ENCODE assay signal across 29 mouse cellular contexts in genomic region chr8:78577569-78577968, GRCm38 (mm10).
DNase-seq lines count a peak whose midpoint lies in the region; ATAC-seq lines count a peak whose summit lies in the region.
"Had no signal": no experiment of that assay in that cellular context is flagged by ENCODE, and none has a peak within 500 bp of the region (broad histone marks: within the 10 kb centered on the region; RNA-seq: fewer than 3 reads in every experiment).

No protein-coding gene starts in this region.

- no peaks in the 10 kb centered on the region for H3K9me3 ChIP-seq in hindbrain, embryonic 10.5 days
- H3K9me3 ChIP-seq in hindbrain, embryonic 16.5 days (ENCODE audit: control insufficient read depth, low read length), result no peaks in the 10 kb centered on the region
- H3K9me3 ChIP-seq in midbrain, embryonic 12.5 days, result no peaks in the 10 kb centered on the region
- H3K9me3 ChIP-seq in midbrain, embryonic 10.5 days (replicated peaks), result no peaks in the 10 kb centered on the region
- H3K9me3 ChIP-seq: embryonic facial prominence, embryonic 12.5 days; limb, embryonic 10.5 days; limb, embryonic 15.5 days; liver, embryonic 13.5 days; megakaryocyte, embryonic 14.5 days had no signal

- no peak overlapping the region for H3K4me3 ChIP-seq in hindbrain, embryonic 10.5 days
- no peak overlapping the region for H3K4me3 ChIP-seq in hindbrain, embryonic 16.5 days (ENCODE audit: low read length)
- H3K4me3 ChIP-seq in midbrain, embryonic 12.5 days, result no peak overlapping the region
- H3K4me3 ChIP-seq in midbrain, embryonic 10.5 days, result no peak overlapping the region
- H3K4me3 ChIP-seq: embryonic facial prominence, embryonic 12.5 days; limb, embryonic 10.5 days; limb, embryonic 15.5 days; liver, embryonic 13.5 days; megakaryocyte, embryonic 14.5 days had no signal

- peak; percentile 11 to 14 for DNase-seq in cerebellum, postnatal 10 days
- no peak for DNase-seq in cerebellum, adult 9-10 months
- no peak for DNase-seq in hindbrain, embryonic 10.5 days (ENCODE audit: low spot score)
- no peak for DNase-seq in midbrain, embryonic 10.5 days (ENCODE audit: low spot score)
- DNase-seq in MN1 (ENCODE audit: low spot score), result peak; percentile 44
- DNase-seq in urinary bladder, postnatal 10 days (ENCODE audit: low spot score), result no peak
- DNase-seq: adrenal gland, adult 8-10 months; cerebellum, adult 8-10 months; embryo, embryonic 11 days; gastrocnemius, postnatal 25 days; heart, adult 18-20 months; heart, postnatal 4 days; kidney, adult 18-20 months; kidney, postnatal 10 days; layer of hippocampus, adult 9-11 months; liver, embryonic 13.5 days; lung, adult 18-20 months; lung, postnatal 4 days; right cerebral cortex, postnatal 14 days had no signal

- H3K4me1 ChIP-seq in hindbrain, embryonic 10.5 days (replicated peaks), result peaks cover 62% of the 10 kb centered on the region
- peaks cover 4% of the 10 kb centered on the region for H3K4me1 ChIP-seq in hindbrain, embryonic 16.5 days (ENCODE audit: control insufficient read depth, insufficient read depth, low read depth, low read length)
- H3K4me1 ChIP-seq in midbrain, embryonic 12.5 days, result peaks cover 21% of the 10 kb centered on the region
- peaks cover 45% of the 10 kb centered on the region for H3K4me1 ChIP-seq in midbrain, embryonic 10.5 days
- H3K4me1 ChIP-seq: limb, embryonic 15.5 days; liver, embryonic 13.5 days had no signal

- 40% methylated on average over 10 of the region's 10 CpGs for WGBS in hindbrain, embryonic 10.5 days
- WGBS in hindbrain, embryonic 16.5 days, result 27% methylated on average over 10 of the region's 10 CpGs
- 43% methylated on average over 10 of the region's 10 CpGs for WGBS in midbrain, embryonic 12.5 days
- 41% methylated on average over 10 of the region's 10 CpGs for WGBS in midbrain, embryonic 10.5 days

- H3K4me2 ChIP-seq in hindbrain, embryonic 16.5 days (ENCODE audit: low read length), result no peak overlapping the region
- no peak overlapping the region for H3K4me2 ChIP-seq in midbrain, embryonic 12.5 days (replicated peaks)
- H3K4me2 ChIP-seq: embryonic facial prominence, embryonic 12.5 days; heart, embryonic 11.5 days; limb, embryonic 15.5 days; liver, embryonic 13.5 days had no signal

- H3K36me3 ChIP-seq in hindbrain, embryonic 10.5 days, result no peaks in the 10 kb centered on the region
- no peaks in the 10 kb centered on the region for H3K36me3 ChIP-seq in hindbrain, embryonic 16.5 days (ENCODE audit: control insufficient read depth, insufficient read depth, low read length)
- no peaks in the 10 kb centered on the region for H3K36me3 ChIP-seq in midbrain, embryonic 12.5 days
- no peaks in the 10 kb centered on the region for H3K36me3 ChIP-seq in midbrain, embryonic 10.5 days
- H3K36me3 ChIP-seq: embryonic facial prominence, embryonic 12.5 days; limb, embryonic 10.5 days; limb, embryonic 15.5 days; liver, embryonic 13.5 days had no signal

- H3K27me3 ChIP-seq in hindbrain, embryonic 10.5 days (ENCODE audit: insufficient read depth, poor library complexity, severe bottlenecking), result no peaks in the 10 kb centered on the region
- H3K27me3 ChIP-seq in hindbrain, embryonic 16.5 days (replicated peaks; ENCODE audit: control insufficient read depth, insufficient read depth, low read length), result no peaks in the 10 kb centered on the region
- H3K27me3 ChIP-seq in midbrain, embryonic 12.5 days, result no peaks in the 10 kb centered on the region
- no peaks in the 10 kb centered on the region for H3K27me3 ChIP-seq in midbrain, embryonic 10.5 days (ENCODE audit: low read depth, poor library complexity, severe bottlenecking)
- H3K27me3 ChIP-seq: CH12.LX; embryonic facial prominence, embryonic 12.5 days; limb, embryonic 15.5 days; liver, embryonic 13.5 days; megakaryocyte, embryonic 14.5 days had no signal

- 0 out of 2 replicates have a peak overlapping the region, but pooled peaks have one; percentile 53 for H3K27ac ChIP-seq in hindbrain, embryonic 10.5 days
- H3K27ac ChIP-seq in hindbrain, embryonic 16.5 days (ENCODE audit: low read depth, low read length), result no peak overlapping the region
- peak overlapping the region; percentile 15; the same call in 1 of the 2 replicates for H3K27ac ChIP-seq in midbrain, embryonic 12.5 days (replicated peaks)
- no peak overlapping the region for H3K27ac ChIP-seq in midbrain, embryonic 10.5 days (replicated peaks)
- H3K27ac ChIP-seq: embryonic facial prominence, embryonic 12.5 days; limb, embryonic 10.5 days; limb, embryonic 15.5 days; liver, embryonic 13.5 days had no signal

- ATAC-seq in hindbrain, embryonic 16.5 days, result no peak
- ATAC-seq in midbrain, embryonic 12.5 days (ENCODE audit: low FRiP score, low read depth), result 0 out of 2 replicates have a peak, but pooled peaks have one; percentile 50
- ATAC-seq: inflammation-experienced regulatory T-cells, adult 6 months; lung, postnatal 0 days had no signal

- no peak overlapping the region for H3K9ac ChIP-seq in hindbrain, embryonic 16.5 days (ENCODE audit: low read depth, low read length)
- no peak overlapping the region for H3K9ac ChIP-seq in midbrain, embryonic 12.5 days (replicated peaks)
- H3K9ac ChIP-seq: embryonic facial prominence, embryonic 12.5 days; limb, embryonic 15.5 days; liver, embryonic 13.5 days had no signal

Comparison
In these comparisons a context has a peak if more than half of its experiments do, and no peak if none do; other contexts are left out.
1. DNase-seq: peak in cerebellum, postnatal 10 days (2 of 2) and MN1 (single experiment); none in cerebellum, adult 9-10 months (single experiment), hindbrain, embryonic 10.5 days (single experiment), midbrain, embryonic 10.5 days (single experiment) and urinary bladder, postnatal 10 days (single experiment).
2. H3K27ac ChIP-seq: peak in hindbrain, embryonic 10.5 days (single experiment) and midbrain, embryonic 12.5 days (single experiment); none in hindbrain, embryonic 16.5 days (single experiment) and midbrain, embryonic 10.5 days (single experiment).